Mouse (Mus musculus) neural tube, embryonic 15.5 days (tissue): ENCODE measurements at regions not wholly inside any gene's neighbourhood (a gene's known extent, or its start where the extent isn't known, plus 50 kb on each side); places are given as distances from the start of the nearest gene placed in this dataset.

Experiments used
- ATAC-seq: fragments of 200-750 bp; cut with Nextera tagmentation; 2 replicates; pipeline ENCODE4 v1.8.0; 2017; ENCODE audit warnings: mild to moderate bottlenecking, moderate TSS enrichment, moderate library complexity; ENCODE audit not compliant: low FRiP score
- H3K27ac ChIP-seq: fragments of 300-500 bp; sonication (generic); replicated peaks from 2 replicates; pipeline ENCODE4 v1.5.1; 2015; ENCODE audit warnings: mild to moderate bottlenecking, inconsistent platforms
- H3K27me3 ChIP-seq: fragments of 300-500 bp; sonication (generic); replicated peaks from 2 replicates; pipeline ENCODE4 v1.6.1; 2015; ENCODE audit warnings: inconsistent platforms
- H3K36me3 ChIP-seq: fragments of 300-500 bp; sonication (generic); 2 replicates; pipeline ENCODE4 v1.6.1; 2015; ENCODE audit warnings: inconsistent platforms
- H3K4me1 ChIP-seq: fragments of 300-500 bp; sonication (generic); 2 replicates; pipeline ENCODE4 v1.6.1; 2015; ENCODE audit warnings: inconsistent platforms
- H3K4me2 ChIP-seq: fragments of 300-500 bp; sonication (generic); 2 replicates; pipeline ENCODE4 v1.6.1; 2015; ENCODE audit warnings: inconsistent platforms, mild to moderate bottlenecking, moderate library complexity
- H3K4me3 ChIP-seq: fragments of 300-500 bp; sonication (generic); replicated peaks from 2 replicates; pipeline ENCODE4 v1.5.1; 2015; ENCODE audit warnings: mild to moderate bottlenecking, inconsistent platforms
- H3K9ac ChIP-seq: fragments of 300-500 bp; sonication (generic); replicated peaks from 2 replicates; pipeline ENCODE4 v1.6.1; 2015; ENCODE audit warnings: mild to moderate bottlenecking, inconsistent platforms
- H3K9me3 ChIP-seq: fragments of 300-500 bp; sonication (generic); replicated peaks from 2 replicates; pipeline ENCODE4 v1.6.1; 2016; ENCODE audit warnings: inconsistent platforms
- WGBS: fragments of 180-500 bp; shearing (Covaris S2); methylation state at CpG from one replicate; pipeline ENCODE4 v1.1.7; 2015; ENCODE audit warnings: mixed read lengths; 5-methylcytosine and 5-hydroxymethylcytosine counted together

DNA sequence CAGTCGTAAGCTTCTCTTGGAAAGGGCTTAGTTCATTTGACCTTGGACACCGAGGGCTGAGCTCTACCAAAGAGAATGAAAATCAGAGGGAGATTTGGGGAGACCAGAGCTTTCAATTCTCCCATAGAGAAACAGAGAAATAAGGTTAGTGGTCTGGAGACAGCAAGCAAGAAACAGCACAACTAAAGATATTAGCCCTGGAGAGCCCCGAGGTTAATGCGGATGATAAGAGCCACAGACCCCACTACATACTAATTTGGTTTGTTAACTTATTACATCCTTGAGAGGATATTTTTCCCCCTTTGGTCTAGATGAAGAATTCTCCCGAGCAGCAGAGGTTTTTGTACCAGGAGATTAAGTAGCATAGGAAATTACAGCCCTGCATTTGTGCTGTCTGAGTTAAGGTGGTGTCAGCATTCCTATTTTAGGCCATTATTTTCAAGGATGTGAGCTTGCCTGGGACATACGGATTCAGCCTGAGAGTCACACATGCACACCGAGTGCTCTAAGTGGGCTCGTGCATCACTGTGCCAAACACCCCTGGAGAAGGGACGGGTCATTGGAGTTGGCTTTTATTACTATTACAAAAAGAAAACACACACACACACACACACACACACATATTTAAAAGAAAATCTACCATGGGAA is 147.4 kb upstream of the C9orf72 start:
- Histone ChIP-seq H3K4me1 (peaks cover 34% of the 10 kb centered on the region), H3K9ac (0 out of 2 replicates have a peak overlapping the region, but pooled peaks have one; percentile 6), H3K9me3 (no peaks in the 10 kb centered on the region), H3K4me2 (peak overlapping the region; percentile 30; the same call in 1 of the 2 replicates), H3K36me3 (no peaks in the 10 kb centered on the region), H3K4me3 (no peak overlapping the region), H3K27ac (no peak overlapping the region), H3K27me3 (no peaks in the 10 kb centered on the region)
- peak; percentile 30; the same call in 1 of the 2 replicates for ATAC-seq
- WGBS: 32% methylated on average over 9 of the region's 9 CpGs

DNA sequence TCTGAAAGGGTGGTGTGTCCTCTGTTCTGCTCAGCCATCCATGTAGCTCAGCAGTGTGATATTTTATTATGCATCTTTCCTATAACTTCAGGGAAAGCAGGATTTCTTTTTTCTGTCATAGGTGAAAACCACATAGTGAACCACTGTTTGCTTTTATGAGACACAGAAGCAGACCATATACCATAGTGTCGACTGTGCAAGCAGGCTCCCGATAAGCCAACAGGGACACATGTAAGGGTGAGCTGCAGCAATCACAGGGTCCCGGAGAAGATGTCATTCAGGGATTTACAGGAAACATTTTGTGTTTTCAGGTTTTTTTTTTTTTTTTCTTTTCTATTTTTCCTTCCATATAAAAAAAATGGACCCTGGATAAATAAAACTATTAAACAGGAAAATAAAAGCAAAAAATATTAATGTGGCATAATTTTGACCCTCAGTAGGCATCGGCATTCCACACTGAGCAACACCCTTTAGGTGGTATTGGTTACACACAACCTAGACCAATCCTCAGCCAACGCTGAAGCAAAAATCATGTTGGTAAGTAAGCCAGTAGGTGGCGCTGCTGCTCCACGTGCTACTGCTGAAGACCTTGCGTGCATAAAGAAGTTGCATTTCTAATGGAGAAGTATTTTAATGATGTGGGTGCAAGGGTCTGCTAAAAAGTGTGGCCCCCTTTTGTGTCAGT is 146.7 kb upstream of the C9orf72 start:
- Histone ChIP-seq H3K4me2 (peak overlapping the region; percentile 30; the same call in 1 of the 2 replicates), H3K4me1 (peaks cover 34% of the 10 kb centered on the region), H3K9me3 (no peaks in the 10 kb centered on the region), H3K9ac (0 out of 2 replicates have a peak overlapping the region, but pooled peaks have one; percentile 6), H3K27ac (no peak overlapping the region), H3K4me3 (no peak overlapping the region), H3K36me3 (no peaks in the 10 kb centered on the region), H3K27me3 (no peaks in the 10 kb centered on the region)
- WGBS: 23% methylated on average over 8 of the region's 8 CpGs
- ATAC-seq: peak; percentile 89

- no peaks in the 10 kb centered on the region for H3K9me3 ChIP-seq
- H3K27ac ChIP-seq: no peak overlapping the region
- no peak overlapping the region for H3K4me3 ChIP-seq
- no peaks in the 10 kb centered on the region for H3K27me3 ChIP-seq
- H3K9ac ChIP-seq: no peak overlapping the region
- WGBS: 83% methylated on average over 7 of the region's 7 CpGs
- ATAC-seq: no peak
- no peak overlapping the region for H3K4me2 ChIP-seq
- no peaks in the 10 kb centered on the region for H3K36me3 ChIP-seq
- H3K4me1 ChIP-seq: no peaks in the 10 kb centered on the region
Observed at GRCm38 (mm10) chr4:35364161-35364560, 138.2 kb upstream of the C9orf72 start.

DNA sequence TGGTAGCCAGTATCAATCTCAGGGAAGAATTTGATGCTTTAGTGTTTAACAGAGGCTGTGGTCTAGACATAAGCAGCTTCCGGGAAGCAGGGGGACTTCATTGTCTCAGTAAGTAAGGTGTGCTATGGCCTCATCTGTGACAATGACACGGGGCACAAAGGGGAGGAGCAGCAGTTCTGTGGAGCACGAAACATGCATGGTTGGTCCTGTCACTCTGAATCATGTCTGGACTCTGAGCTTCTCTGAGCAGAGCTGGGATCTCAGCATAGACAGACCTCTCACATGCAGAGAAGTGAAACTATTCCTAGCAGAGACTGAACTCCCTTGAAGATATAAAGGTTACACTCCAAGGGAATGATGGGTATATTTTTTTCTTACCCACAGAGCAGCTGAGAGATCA is 136.2 kb upstream of the C9orf72 start:
- Histone ChIP-seq H3K4me3 (no peak overlapping the region), H3K4me1 (no peaks in the 10 kb centered on the region), H3K4me2 (no peak overlapping the region), H3K9me3 (no peaks in the 10 kb centered on the region), H3K36me3 (no peaks in the 10 kb centered on the region), H3K9ac (no peak overlapping the region), H3K27me3 (no peaks in the 10 kb centered on the region), H3K27ac (no peak overlapping the region)
- ATAC-seq: no peak
- 92% methylated on average over 3 of the region's 3 CpGs for WGBS

DNA sequence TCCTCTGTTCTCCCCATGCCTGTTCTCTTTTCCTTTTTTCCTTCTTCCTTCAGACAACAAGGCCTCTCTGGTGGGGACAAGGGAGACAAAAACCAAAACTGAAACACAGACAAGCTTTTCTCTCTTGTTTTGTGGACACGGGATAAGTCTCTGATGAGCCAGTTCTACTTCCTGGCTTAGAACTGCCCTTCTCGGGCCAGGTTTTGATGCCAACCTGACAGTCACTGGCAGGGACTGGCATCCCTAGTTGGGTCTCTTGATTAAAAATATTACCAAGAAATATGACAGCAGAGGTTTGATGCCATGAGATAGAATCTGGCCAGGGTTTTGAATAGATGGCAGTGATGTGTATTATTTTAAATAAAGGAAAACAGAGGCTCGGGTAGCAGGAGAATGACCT is 133.4 kb upstream of the C9orf72 start:
- no peak for ATAC-seq
- 87% methylated on average over 3 of the region's 3 CpGs for WGBS
- Histone ChIP-seq H3K27me3 (no peaks in the 10 kb centered on the region), H3K9me3 (no peaks in the 10 kb centered on the region), H3K4me2 (no peak overlapping the region), H3K9ac (no peak overlapping the region), H3K27ac (no peak overlapping the region), H3K4me3 (no peak overlapping the region), H3K36me3 (no peaks in the 10 kb centered on the region), H3K4me1 (no peaks in the 10 kb centered on the region)

DNA sequence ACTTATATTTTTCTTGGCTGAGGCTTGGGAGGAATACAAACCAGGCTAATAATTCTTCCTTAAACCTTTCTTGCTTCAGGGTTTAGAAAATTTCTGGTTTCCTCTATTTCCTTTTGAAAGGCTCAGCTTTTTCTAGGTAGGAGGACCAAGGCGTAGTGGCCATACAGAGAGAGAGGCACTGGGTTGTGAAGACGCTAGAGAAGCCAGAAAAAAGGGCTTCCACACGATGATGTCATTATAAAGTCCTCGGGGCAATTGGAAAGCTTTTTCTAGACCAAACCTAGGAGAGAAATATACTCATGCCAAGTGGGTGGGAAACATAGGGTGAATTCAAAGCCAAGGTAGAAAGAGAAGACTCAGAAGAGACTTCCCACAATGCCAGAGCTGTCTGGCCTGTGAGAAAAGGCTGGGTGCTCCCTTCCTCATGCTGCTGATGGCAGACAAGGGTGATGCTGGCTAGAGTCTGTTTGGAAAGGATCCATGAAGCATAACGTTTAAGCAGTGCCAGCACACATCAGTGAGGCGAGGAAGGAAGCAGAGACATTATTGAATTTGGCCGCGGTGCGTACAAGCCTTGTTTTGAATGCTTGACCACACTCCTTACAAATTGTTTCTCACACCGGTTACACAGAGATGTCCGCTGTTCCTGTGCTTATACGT is 131.1 kb upstream of the C9orf72 start:
- H3K27ac ChIP-seq: no peak overlapping the region
- H3K4me2 ChIP-seq: no peak overlapping the region
- no peaks in the 10 kb centered on the region for H3K36me3 ChIP-seq
- no peak overlapping the region for H3K9ac ChIP-seq
- no peak for ATAC-seq
- no peak overlapping the region for H3K4me3 ChIP-seq
- no peaks in the 10 kb centered on the region for H3K27me3 ChIP-seq
- WGBS: 70% methylated on average over 12 of the region's 12 CpGs
- H3K9me3 ChIP-seq: no peaks in the 10 kb centered on the region
- H3K4me1 ChIP-seq: no peaks in the 10 kb centered on the region

DNA sequence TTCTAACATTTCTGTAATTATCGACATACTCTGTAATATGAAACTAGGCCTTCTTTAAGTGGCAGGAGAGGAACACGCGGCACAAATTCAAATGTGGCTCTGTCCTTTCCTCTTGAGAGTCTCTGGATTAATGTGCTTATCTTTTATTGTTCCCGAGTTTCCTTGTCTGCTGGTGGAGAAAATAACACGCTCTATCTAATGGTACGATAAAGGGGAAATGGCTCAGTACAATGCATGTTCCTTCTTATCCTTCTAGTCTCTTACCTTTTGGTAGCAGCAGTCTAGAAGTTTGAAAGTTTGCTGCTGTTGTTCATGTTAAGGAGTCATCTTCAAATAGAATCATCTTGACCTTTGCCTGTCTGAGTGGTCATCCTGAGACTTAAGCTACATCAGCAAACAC is 130.1 kb upstream of the C9orf72 start:
- no peaks in the 10 kb centered on the region for H3K9me3 ChIP-seq

GRCm38 (mm10) chr4:35354046-35354445 is 128.1 kb upstream of the C9orf72 start:
- H3K27ac ChIP-seq: no peak overlapping the region
- ATAC-seq: no peak
- peak overlapping the region; percentile 20; the same call in 1 of the 2 replicates for H3K4me2 ChIP-seq
- H3K4me3 ChIP-seq: no peak overlapping the region
- no peaks in the 10 kb centered on the region for H3K4me1 ChIP-seq
- H3K27me3 ChIP-seq: no peaks in the 10 kb centered on the region
- 59% methylated on average over 14 of the region's 14 CpGs for WGBS
- H3K36me3 ChIP-seq: no peaks in the 10 kb centered on the region
- H3K9ac ChIP-seq: no peak overlapping the region
- no peaks in the 10 kb centered on the region for H3K9me3 ChIP-seq

More for the DNA sequence above, 130.1 kb upstream of the C9orf72 start:
- 78% methylated on average over 6 of the region's 6 CpGs for WGBS
- Histone ChIP-seq H3K4me1 (no peaks in the 10 kb centered on the region), H3K27me3 (no peaks in the 10 kb centered on the region), H3K4me3 (no peak overlapping the region), H3K4me2 (no peak overlapping the region), H3K27ac (no peak overlapping the region), H3K36me3 (no peaks in the 10 kb centered on the region), H3K9ac (no peak overlapping the region)
- ATAC-seq: no peak

DNA sequence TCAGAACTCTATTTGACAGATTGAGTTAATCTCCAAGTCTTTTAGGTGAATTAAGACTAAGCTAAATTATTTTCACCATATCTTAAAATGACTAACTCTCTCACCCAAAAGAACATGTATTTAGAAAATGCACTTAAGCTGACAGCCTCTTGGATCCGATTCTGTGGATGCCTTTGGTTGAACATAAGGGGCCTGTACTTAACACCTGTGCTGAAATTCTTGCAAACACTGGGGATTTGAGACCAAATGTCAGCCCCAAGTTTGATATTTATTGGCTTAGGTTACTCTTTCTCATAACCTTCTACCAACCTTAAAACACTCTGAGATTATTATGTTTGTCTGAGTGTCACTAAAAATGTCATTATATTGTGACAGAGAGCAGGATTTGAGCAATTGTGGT is 126.6 kb upstream of the C9orf72 start:
- 84% methylated on average over 1 of the region's 1 CpGs for WGBS
- Histone ChIP-seq H3K4me1 (no peaks in the 10 kb centered on the region), H3K27me3 (no peaks in the 10 kb centered on the region), H3K9me3 (no peaks in the 10 kb centered on the region), H3K9ac (no peak overlapping the region), H3K4me2 (no peak overlapping the region), H3K36me3 (no peaks in the 10 kb centered on the region), H3K27ac (no peak overlapping the region), H3K4me3 (no peak overlapping the region)
- ATAC-seq: no peak

DNA sequence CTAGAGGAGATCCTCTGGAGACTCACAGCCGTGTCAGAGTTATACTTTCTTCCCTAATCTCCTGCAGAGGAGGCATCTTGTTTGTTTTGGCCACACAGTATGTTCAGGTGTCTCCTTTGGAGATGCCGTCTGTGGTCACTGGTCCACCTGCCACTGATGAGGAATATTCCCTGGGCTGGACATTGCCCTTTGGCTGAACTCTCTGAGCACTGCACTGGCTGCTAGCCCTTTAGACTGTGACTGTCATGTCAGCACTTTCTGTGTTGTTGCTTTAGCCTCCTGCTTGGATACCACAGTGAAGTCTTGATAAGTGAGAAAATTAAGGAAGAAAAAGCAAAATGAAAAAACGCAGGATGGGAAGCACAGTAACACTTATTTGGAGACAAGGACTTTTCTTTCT is 124.5 kb upstream of the C9orf72 start:
- Histone ChIP-seq H3K27ac (no peak overlapping the region), H3K4me1 (no peaks in the 10 kb centered on the region), H3K4me2 (no peak overlapping the region), H3K27me3 (no peaks in the 10 kb centered on the region), H3K9me3 (no peaks in the 10 kb centered on the region), H3K9ac (no peak overlapping the region), H3K36me3 (no peaks in the 10 kb centered on the region), H3K4me3 (no peak overlapping the region)
- no peak for ATAC-seq
- WGBS: 79% methylated on average over 3 of the region's 3 CpGs

GRCm38 (mm10) chr4:35347609-35348008 is 121.6 kb upstream of the C9orf72 start:
- Histone ChIP-seq H3K27ac (no peak overlapping the region), H3K4me3 (no peak overlapping the region), H3K9me3 (no peaks in the 10 kb centered on the region), H3K4me1 (no peaks in the 10 kb centered on the region), H3K36me3 (no peaks in the 10 kb centered on the region), H3K9ac (no peak overlapping the region), H3K27me3 (no peaks in the 10 kb centered on the region), H3K4me2 (no peak overlapping the region)
- WGBS: 90% methylated on average over 3 of the region's 3 CpGs
- no peak for ATAC-seq

- 85% methylated on average over 1 of the region's 1 CpGs for WGBS
- H3K27ac ChIP-seq: no peak overlapping the region
- no peaks in the 10 kb centered on the region for H3K36me3 ChIP-seq
- no peak for ATAC-seq
- H3K4me3 ChIP-seq: no peak overlapping the region
- H3K4me1 ChIP-seq: no peaks in the 10 kb centered on the region
- no peaks in the 10 kb centered on the region for H3K9me3 ChIP-seq
- no peak overlapping the region for H3K9ac ChIP-seq
- H3K4me2 ChIP-seq: no peak overlapping the region
- no peaks in the 10 kb centered on the region for H3K27me3 ChIP-seq
Observed at GRCm38 (mm10) chr4:35343751-35344150, 117.8 kb upstream of the C9orf72 start.
